Mouse (Mus musculus) embryo, embryonic 11.5 days (tissue): ENCODE data around the gene Arhgap10.

ENCODE experiments used
- DNase-seq: peaks from one replicate; pipeline ENCODE4 v3.0.0-alpha.2; 2012; ENCODE audit warnings: low read depth, low spot score

The Arhgap10 gene

GRCm38 (mm10) chr8:77516845-77517244 is 908 bp downstream of the Arhgap10 start:
- DNase-seq = no peak

GRCm38 (mm10) chr8:77515786-77516185 is 2.0 kb downstream of the Arhgap10 start:
- no peak for DNase-seq

GRCm38 (mm10) chr8:77515201-77515600 is 2.6 kb downstream of the Arhgap10 start:
- DNase-seq = no peak

GRCm38 (mm10) chr8:77511750-77512493 is 5.8 kb downstream of the Arhgap10 start:
- DNase-seq = no peak

GRCm38 (mm10) chr8:77510426-77510825 is 7.3 kb downstream of the Arhgap10 start:
- DNase-seq = no peak

GRCm38 (mm10) chr8:77509044-77509443 is 8.7 kb downstream of the Arhgap10 start:
- no peak for DNase-seq

GRCm38 (mm10) chr8:77507510-77508035 is 10.2 kb downstream of the Arhgap10 start:
- no peak for DNase-seq

GRCm38 (mm10) chr8:77506539-77506938 is 11.2 kb downstream of the Arhgap10 start:
- no peak for DNase-seq

GRCm38 (mm10) chr8:77502547-77502946 is 15.2 kb downstream of the Arhgap10 start:
- DNase-seq = no peak

GRCm38 (mm10) chr8:77501131-77501530 is 16.6 kb downstream of the Arhgap10 start:
- DNase-seq = no peak

- DNase-seq = no peak
Observed at GRCm38 (mm10) chr8:77500264-77500663, 17.5 kb downstream of the Arhgap10 start.

GRCm38 (mm10) chr8:77497442-77497841 is 20.3 kb downstream of the Arhgap10 start:
- DNase-seq = no peak

- DNase-seq = no peak
Observed at GRCm38 (mm10) chr8:77496253-77496652, 21.5 kb downstream of the Arhgap10 start.

- DNase-seq = no peak
Observed at GRCm38 (mm10) chr8:77494376-77495328, 23.1 kb downstream of the Arhgap10 start.

GRCm38 (mm10) chr8:77492356-77493058 is 25.2 kb downstream of the Arhgap10 start:
- no peak for DNase-seq

- no peak for DNase-seq
Observed at GRCm38 (mm10) chr8:77491231-77491923, 26.4 kb downstream of the Arhgap10 start.

GRCm38 (mm10) chr8:77490095-77490781 is 27.5 kb downstream of the Arhgap10 start:
- DNase-seq = no peak

- no peak for DNase-seq
Observed at GRCm38 (mm10) chr8:77489235-77489634, 28.5 kb downstream of the Arhgap10 start.

GRCm38 (mm10) chr8:77488215-77488606 is 29.5 kb downstream of the Arhgap10 start:
- no peak for DNase-seq

GRCm38 (mm10) chr8:77487590-77488214 is 30.1 kb downstream of the Arhgap10 start:
- DNase-seq = no peak
